Mouse (Mus musculus) MEL-GATA-1-ER (cell line): ENCODE results near the gene Dnajc5.
A peak's percentile ranks its signal among the peaks of the same experiment; 100 is the strongest.
"Not testable (repeated sequence)": the region's sequence is repeated elsewhere in the genome, so short reads cannot be mapped to it uniquely, and the experiment has no call there.

ENCODE experiments used
- DNase-seq: peaks from one replicate; pipeline ENCODE4 v3.0.0-alpha.2; 2012; ENCODE audit warnings: low read depth; ENCODE audit errors: extremely low read depth

Gene Dnajc5

DNA sequence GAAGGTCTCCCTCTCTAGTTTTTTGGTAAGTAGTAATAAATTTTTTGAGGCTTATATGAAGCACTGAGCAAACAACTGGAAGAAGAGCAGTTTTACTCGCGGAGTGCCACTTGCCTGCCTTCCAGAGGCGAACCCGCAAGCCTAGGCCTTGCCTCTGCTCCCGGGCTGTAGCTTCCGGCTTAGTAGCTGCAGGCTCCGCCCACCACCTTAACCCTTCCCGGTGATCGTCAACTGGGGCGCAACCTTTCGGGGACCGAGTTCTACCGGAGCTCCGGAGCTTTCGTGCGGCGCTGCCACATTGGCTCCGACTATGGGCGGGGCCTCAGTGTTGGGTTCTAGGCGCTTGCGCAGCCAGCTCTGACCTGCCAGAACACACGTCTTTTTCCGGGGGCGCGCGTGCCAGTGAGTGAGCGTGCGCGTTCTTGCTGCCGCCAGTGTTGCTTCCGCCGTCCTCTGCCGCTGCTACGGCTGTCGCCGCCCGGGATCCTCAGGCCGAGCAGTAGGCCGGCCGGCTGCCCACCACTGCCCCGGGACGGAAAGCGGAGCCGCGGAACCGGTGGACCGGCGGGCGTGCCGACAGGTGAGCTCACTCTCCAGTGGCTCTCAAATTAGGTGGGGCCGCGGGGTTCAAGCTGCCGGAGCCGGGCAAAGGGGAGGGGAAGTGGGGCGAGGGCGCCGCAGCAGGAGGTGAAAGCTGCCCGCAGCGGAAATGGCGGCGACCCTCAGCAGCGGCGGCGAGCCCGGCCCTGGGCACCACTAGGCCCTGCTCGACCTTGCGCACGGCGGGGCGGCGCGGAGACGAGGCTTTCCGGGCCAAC, at the start of gene Dnajc5:
Gene Dnajc5 (plus strand): TSS at position 368 of the 818 bp plus-strand sequence.
- DNase-seq: peak; percentile 93

DNA sequence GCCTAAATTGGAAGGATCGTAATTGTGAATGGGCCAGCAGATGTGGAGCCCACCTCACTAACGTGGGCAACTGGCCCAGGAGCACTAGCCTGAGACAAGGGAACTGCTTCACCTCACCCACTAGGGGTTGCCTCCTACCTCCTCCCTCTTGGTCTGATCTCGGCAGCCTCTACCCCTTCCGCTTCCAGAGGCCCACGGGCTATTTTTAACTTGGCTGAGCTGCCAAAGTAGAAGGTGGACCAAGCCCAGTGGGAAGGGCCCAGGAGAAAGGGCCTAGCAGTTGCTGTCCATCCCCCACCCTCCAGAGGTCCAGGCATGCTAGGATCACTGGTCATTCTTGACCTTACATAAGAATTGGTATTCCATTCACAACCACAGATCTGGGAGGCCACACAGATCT, 49.0 kb upstream of the Dnajc5 start:
- no peak for DNase-seq

DNA sequence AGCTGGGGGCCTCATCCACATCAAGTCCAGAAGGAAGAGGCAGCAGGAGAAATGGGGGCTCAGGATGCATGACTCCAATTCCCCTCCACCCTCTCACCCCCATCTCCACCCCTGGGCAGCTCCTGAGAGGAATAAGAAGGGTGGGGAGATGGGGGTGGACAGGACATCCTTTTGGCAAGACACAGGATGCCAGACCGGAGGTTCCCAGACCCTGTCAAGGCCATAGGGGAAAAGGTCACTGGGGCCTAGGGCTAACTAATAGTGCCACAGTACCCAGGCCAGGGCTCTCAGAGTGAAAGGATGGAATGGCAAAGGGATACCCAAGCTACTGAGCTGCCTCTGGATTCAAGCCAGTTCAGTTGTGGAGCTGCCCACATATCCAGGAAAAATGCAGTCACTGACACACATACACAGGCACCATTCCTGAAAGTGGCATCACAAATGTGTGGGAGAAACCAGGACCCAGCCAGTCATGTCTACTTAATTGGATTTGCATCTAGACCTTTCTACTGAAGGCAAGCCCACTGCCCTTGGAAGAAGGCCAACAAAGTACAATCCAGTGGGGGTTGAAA, 47.9 kb upstream of the Dnajc5 start:
- no peak for DNase-seq

DNA sequence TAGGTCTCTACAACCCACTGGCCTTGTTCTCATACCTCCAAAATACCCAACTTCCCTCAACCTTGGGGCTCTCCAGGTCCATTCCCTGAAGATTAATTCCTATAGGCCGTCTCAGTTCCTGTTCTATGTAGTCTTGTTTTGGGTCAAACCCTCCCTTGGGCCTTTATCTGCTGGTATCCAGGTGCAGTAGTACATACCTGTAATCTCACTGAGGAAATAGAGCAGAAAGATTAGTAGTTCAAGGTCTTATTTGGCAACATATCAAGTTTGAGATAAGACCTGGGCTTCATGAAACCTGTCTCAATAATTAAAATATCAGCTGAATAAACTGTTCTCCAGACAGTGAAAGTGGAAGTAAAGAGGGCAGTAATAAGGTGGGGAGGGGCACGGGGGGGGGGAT, 37.2 kb upstream of the Dnajc5 start:
- no peak for DNase-seq

DNA sequence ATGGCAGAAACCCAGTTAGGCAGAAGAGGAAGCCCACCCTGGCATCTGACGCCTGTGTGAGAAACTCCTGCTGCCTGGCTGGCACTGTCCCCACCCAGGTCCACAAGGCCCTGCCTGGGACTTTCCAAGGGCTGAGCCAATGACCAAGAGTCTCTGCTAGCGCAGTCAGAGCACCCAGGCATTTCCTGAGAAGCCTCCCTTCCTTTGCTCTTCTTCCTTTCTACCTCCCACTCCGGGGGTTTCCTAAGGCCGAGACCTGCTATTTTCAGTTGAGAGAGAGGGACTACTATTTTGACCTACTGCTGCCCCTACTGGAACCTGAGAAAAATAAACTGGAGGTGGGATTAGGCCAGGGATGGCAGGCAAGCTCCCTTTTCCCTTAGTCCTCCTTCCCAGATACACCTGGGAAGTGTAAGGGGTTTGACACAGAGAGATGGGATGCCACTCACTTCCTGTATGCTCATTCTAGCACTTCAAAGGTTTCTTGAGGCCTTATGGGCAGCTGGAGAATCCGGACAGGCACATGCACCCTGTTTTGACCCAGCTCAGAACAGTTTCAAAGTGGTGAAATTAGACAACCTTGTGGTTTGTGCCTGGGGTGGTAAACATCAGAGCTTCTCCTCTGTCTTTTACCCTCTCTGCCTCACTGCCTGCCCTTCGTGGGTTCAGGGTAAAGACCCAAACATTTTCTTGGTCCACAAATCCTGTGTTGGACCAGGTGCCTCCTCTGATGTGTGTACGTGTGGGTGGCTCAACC, 36.5 kb upstream of the Dnajc5 start:
- DNase-seq: no peak

DNA sequence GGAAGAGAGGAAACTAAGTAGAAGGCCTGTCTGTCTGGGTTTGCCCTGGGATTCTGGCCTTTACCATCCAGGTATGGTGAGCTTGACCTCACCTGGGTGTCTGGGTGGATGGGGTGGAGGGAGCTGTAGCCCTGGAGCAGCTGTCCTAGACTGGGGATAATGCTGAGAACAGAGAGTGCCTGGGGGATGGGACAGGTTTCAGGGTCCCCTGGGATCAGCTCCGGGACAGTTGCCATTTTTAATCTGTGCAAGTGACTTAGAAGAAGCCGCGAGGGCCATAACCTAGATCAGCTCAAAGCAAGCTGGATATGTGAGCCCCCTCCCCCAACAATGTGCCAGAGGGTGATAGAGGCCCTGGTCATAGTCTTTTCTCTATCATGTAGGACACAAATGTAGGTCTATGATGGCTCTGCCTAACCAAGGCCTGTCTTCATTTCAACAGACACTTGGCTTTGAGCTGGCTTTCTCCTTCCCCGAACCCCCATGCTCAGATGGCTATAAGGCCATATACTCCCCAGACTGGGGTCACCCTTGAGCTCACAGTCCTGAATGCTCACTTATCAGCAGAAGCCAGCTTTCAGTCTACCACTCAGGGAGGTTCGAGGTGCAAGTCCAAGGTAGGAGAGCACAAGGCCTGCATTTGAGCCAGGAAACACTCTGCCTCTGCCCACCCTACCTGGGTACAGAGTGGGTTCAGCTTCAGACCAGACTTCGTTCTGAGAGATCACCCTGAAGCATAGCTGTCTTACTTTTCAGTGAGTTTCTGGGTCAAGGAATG, 35.6 kb upstream of the Dnajc5 start:
- no peak for DNase-seq

DNA sequence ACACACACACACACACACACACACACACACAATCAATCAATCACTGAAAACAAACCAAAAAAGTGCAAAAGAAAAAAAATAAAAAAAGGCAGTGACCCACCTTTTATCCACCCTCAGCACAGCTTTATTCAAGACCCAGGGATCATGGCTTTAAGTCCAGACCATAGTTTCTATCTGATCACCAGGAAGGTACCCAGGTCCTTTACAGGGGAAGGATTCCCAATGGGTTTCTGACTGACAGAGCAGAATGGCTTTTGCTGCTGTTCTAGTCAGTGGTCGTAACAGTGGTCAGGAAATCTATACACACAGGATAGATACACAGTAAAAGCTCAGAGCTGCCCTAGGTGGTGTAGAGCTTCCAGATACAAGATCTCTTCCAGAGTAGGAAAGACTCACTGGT, 34.5 kb upstream of the Dnajc5 start:
- DNase-seq: no peak

DNA sequence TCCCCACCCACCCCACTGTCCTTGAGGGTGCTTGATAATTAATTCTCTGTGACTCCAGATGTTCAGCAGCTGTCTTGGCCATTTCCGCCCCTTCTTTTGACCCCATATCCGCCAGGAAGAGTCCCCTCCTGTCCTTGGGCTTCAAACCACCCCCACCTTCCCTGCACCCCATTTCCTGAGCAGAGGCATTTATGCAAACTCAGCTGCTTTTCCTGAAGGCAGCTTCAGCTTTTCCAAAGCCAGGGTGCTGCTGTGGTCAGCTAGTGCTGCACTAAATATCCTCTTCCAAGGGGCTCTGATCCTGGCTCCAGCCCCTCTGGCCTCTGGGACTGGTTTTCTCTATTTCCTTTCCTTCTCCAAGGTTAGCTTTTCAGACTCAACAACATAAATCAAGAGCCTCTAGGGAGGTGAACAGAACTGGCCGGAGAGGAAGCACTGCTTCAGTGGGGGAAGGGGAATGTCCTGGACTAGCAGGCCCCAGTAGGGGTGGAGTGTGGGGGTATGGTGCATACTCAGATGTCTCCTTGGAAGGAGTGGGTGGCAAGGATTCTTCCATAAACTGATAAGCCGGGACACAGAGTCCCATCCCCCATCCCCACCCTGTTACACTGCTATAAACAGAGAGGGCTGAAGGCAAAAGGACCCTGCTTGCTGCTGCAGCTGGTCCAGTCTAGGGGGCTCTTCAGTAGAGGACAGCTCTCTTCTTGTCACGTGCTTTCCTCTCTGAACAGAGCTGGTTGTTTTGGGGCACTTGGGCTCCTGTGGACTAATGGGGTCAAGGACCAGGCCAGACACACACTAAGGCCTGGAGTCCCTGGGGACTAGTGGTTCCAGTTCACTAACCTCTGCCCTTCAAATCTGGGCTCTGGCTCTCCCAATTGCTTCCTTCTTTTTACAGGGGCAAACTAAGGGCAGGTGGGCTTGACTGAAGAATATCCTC, 32.7 kb upstream of the Dnajc5 start:
- no peak for DNase-seq

DNA sequence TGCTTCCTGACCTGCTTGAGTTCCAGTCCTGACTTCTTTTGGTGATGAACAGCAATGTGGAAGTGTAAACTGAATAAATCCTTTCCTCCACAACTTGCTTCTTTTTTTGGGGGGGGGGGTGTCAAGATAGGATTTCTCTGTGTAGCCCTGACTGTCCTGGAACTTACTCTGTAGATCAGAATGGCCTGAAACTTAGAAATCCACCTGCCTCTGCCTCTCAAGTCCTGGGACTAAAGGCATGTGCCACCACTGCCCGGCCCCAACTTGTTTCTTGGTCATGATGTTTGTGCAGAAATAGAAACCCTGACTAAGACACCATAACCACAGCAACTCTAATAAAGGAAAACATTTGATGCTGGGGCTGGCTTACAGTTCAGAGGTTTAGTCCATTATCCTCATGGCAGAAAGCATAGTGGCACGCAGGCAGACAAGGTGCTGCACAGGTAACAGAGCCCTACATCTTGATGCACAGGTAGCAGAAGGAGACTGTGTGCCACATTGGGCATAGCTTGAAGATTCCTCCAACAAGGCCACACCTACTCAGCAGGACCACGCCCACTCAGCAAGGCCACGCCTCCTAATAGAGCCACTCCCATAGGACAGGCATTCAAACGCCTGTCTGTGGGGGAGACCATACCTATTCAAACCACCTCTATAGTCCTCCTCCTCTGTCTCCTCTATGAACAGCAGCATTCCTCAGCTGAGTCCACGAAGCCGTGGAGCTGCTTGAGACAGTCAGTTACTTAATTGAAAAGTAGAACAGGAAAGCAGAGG, 28.7 kb upstream of the Dnajc5 start:
- DNase-seq: peak; percentile 57

DNA sequence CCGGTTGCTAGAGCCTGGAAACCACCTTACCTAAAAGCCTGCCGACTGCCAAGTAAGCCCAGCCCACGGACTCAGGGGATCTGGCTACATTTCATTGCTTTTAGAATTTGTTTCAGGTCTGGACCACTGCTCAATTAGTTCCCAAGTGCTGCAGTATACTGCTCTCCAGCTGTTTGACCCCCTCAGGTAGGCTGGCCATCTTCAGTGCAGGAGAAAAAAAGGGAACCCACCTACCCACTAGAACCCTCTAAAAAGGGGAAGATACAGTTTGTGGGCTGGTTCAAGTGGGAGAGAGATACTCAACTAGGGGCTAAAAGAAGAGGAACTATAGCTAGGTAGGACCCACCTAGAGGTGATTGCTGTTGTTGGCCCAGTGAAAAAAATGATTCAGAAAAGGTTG, 28.1 kb upstream of the Dnajc5 start:
- DNase-seq: peak; percentile 59

DNA sequence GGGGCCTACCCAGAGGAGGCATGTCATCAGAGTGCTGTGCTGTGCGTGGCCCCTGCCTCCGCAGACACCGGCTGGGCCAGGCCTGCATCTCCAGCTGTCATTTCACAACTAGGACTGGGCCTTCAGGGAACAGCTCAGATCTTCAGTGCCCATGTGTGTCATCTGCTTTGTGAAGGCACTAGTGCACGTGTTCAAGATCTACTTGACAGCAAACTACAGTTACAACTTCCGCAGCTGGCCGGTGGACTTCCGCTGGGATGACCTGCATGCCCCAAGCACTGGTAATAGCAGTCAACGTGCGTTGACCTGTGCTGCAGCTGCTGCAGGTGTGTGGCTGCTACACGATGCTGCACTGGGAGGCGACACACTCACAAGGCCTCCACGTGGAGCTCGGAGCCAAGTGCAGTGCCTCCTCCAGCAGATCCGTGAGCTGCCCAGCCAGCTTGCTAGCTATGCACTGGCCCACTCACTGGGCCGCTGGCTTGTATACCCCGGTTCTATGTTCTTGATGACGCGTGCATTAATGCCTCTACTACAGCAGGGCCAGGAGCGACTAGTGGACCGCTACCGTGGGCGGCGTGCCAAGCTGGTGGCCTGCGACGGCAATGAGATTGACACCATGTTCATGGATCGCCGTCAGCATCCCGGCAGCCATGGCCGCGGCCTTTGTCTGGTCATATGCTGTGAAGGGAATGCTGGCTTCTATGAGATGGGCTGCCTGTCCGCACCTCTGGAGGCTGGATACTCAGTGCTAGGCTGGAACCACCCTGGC, 26.9 kb upstream of the Dnajc5 start, which contains the start of gene Abhd16b:
Gene Abhd16b (plus strand): TSS at position 51 of the 772 bp plus-strand sequence.
- no peak for DNase-seq

DNA sequence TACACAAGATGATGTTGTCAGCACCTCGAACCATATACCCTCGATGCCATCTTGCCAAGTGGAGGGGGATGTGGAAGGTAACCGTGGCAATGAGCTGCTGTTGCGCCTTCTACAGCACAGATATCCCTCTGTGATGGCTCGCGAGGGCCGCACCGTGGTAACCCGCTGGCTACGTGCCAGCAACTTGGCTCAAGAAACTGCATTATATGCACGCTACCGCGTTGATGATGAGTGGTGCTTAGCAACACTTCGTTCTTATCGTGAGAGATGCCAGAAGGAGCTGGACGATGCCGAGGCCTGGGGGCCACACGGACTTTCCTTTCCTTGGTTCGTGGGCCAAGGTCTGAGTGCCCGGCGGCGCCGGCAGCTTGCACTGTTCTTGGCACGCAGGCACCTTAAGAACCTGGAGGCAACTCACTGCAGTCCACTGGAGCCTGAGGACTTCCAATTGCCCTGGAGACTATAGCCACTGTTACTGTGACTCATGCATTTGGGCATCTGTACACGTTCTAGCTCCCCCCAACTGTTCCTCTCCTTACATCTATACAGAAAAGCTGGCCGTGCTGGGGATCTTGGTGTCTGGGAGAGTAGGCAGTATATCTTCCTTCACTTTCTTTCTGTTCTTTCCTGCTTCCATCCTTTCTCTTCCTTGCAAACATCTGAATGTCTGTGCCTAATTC, 25.9 kb upstream of the Dnajc5 start:
- no peak for DNase-seq

DNA sequence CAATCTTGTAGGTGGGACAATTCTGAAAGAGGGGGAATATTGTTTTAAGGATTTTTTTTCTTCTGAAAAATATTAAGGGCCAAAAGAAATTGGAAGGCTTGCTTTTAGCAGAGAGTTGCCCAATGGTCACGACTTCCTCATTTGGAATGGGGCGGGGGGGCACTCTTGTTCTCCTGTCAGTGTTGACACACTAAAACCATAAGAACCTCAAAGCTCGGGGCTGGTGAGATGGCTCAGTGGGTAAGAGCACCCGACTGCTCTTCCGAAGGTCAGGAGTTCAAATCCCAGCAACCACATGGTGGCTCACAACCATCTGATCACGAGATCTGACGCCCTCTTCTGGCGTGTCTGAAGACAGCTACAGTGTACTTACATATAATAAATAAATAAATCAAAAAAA, 24.4 kb upstream of the Dnajc5 start:
- not testable (repeated sequence) for DNase-seq

DNA sequence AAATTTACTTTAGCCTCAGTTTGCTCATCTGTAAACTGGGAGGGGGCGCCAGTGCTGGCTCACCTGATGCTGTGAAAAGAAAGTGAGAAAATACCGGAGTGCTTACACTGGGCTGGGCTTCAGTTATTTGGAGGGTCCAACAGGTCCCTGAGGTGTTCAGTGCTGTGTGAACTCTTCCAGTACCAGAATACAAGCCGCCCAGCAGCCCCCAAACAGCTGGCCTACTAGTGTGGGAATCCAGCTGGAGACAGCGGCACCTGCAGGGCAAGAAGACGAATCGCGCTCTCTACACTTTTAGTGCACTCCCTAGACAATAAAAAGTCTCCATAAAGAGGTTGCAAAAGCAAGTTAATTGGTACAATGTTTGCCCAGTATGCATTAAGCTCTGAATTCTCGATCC, 24.0 kb upstream of the Dnajc5 start:
- DNase-seq: peak; percentile 62

DNA sequence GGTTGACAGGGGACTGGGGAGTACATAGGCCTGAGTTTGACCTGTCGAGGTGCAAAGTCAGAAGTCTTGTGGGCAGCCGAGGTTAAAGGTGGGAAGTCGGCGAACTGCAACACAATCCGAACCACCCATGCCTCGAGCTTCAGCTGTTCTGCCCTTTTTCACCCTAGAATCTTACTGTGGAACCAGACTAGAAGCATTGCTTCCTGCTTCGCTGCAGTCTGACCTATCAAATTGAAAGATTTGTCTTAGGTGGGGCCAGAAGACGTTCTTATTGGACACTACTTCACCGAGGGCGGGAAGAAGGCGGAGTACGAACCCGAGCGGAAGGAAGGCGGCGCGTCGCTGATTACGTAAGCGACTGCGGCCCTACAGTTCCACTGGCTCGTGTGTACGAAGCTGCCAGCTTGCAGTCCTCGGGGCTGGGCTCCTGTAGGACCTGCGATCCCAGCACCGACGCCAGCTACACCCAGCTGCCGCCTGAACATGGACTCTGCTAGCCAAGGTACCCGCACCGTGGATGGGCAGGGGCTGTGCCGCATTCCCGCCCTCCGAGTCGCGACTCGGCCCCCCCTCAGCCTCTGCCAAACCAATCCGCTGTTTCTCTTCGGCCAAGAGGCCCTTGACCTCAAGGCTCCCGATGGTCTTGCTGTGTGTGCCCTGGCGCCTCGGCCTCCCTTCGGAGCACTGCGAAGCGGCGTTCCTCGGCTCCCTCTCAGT, 23.3 kb upstream of the Dnajc5 start, which contains the start of gene Tpd52l2:
Gene Tpd52l2 (plus strand): TSS at position 312 of the 717 bp plus-strand sequence.
- peak; percentile 97 for DNase-seq

DNA sequence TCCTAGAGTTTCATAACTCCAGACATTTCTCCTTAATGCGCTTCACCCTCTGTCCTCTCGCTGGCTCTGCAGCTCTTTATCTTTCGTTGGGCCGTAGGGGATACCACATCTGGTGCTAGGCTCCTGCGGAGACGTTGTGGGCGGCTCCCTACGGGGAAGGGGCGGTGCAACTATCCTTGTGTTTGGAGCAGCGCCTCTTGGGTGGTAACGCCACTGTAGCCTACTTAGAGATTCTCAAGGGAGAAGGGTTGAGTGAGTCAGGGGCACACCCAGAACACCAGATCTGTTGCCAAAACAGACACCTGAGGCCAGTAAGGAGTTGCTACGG, 22.8 kb upstream of the Dnajc5 start:
- peak; percentile 74 for DNase-seq

DNA sequence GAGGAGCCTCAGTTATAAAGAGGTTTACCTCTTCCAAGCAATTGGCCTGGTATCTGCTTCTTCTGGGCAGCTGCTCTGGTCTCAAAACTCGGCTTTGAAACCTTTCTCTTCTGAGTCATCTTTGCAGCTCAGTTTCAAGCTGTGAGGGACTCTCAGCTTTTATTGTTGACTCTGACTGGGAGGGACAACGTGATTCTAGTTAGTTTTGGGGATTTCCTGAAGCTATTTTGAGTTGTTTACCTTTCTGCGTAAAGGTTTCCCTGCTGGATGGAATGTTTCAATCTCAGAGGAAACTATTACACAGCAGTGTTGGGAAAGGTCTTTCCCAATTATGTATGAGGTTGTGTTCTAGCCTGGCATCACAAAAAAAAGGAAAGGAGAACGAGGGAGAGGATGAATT, 21.6 kb upstream of the Dnajc5 start:
- DNase-seq: no peak

DNA sequence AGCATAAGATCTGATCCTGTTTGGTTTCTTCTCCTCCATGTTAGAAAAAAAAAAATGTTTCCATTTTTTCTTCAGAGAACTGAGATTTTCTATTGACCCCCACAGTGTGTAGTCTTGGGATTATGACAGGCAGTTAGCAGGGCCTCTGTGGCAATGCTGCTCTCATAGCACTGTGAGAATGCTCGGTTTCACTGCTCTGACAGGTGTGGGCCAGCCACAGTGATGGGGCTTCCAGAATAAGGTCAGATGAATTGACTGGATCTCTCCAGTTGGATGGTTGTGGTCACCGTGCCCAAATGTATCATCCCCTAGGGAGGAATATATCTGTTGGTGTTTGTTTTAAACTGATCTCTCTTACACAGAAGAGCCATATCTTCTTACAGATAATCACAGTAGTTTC, 11.1 kb upstream of the Dnajc5 start:
- no peak for DNase-seq
